Mouse (Mus musculus) liver, adult 2 months (tissue): ENCODE measurements around the gene Rad9a.

ENCODE experiments used
- CTCF ChIP-seq: fragments of 200-500 bp; IDR thresholded peaks from 2 replicates; pipeline ENCODE4 v1.5.1; 2011; ENCODE audit warnings: low read depth, low read length, control low read depth
- POLR2A ChIP-seq: fragments of 200-500 bp; IDR thresholded peaks from 2 replicates; pipeline ENCODE4 v1.6.1; 2011; ENCODE audit warnings: low read length, control low read depth; ENCODE audit not compliant: insufficient read depth; ENCODE audit errors: extremely low read depth

GRCm38 (mm10) chr19:4164100-4164499 lies 37.4 kb downstream of the Rad9a start:
- TF ChIP-seq CTCF (no peak), POLR2A (no peak)
